Mouse (Mus musculus) spleen, adult 12 weeks (tissue): ENCODE data around the gene Adcy5.

ENCODE experiments used
- DNase-seq: peaks from one replicate; pipeline ENCODE4 v3.0.0; 2022; ENCODE audit warnings: low spot score

Gene Adcy5

DNA sequence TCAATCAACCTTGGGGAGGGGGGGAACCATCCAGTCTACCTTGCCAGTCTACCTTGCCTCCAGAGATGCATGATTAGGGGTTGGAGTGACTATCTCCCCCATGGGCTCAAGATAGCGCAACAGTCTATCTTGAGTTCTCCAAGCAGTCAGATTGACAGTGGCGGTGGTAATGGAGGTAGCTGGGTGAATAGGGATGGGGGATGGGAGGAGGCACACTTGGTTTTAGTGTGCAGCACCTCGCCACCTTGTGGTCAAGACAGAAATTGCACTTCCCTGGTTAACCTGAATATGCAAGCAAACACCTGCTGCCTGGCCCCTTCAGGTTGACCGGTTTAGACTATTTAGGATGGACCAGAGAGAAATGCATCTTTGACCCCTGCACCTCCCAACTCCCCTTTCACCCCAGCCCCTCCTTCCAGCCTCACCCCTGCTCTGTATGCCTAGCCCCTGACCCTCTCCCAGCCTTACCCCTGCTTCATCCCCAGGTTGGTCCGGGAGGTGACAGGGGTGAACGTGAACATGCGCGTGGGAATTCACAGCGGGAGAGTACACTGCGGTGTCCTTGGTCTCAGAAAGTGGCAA, 115.8 kb downstream of the Adcy5 start:
- DNase-seq, result peak; percentile 29

DNA sequence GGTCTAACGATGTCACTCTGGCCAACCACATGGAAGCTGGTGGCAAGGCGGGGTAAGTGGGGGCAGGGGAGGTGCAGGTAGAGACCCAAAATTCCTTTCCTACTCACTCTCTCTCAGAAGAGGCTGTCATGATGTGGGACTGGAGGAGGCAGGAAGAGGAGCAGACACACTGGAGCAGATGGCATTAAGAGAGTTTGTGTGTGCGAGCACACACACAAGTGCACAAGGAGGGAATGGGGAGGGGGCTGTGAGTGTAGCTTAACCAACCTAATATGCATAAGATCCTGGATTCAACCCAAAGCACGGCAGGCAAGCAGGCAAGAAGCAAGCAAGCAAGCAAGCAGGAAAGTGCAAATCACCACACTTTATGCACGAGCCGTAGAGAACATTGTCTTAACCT, 116.3 kb downstream of the Adcy5 start:
- no peak for DNase-seq

DNA sequence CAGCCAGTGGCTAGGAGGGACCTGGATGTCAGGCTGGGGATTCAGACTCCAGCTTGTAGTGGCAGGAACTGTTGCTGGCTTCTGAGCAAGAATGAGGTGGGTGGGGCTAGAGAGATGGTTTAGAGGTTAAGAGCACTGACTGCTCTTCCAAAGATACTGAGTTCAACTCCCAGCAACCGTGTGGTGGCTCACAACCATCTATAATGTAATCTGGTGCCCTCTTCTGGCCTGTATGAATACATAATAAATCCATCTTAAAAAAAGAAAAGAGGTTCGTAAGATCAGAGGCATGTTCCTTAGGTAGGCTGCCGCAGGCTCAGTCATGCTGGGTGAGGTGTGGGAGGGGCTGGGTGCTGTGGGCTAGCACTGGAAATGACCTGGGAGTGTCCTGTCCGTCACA, 116.9 kb downstream of the Adcy5 start:
- no peak for DNase-seq

- no peak for DNase-seq
Observed at GRCm38 (mm10) chr16:35272417-35272816, 117.7 kb downstream of the Adcy5 start.

DNA sequence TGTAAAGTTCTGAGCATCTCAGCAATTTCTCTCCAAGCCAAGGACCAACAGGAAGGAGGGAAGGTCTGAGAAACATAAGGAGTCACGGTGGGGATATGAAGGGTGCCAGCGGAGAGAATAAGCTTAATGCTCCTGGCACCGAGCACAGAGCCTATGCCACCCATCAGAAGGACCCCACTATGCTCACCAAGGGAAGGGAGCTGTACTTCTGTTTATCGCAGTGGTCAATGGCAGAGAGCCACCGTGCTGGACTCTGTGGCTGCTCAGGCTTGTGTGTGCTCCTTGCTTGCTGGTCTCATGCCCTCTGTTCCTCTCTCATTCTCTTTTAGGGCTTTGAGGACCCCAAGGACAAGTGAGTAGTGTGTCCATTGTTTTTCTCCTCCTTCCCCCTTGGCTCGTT, 123.5 kb downstream of the Adcy5 start:
- DNase-seq, result no peak

DNA sequence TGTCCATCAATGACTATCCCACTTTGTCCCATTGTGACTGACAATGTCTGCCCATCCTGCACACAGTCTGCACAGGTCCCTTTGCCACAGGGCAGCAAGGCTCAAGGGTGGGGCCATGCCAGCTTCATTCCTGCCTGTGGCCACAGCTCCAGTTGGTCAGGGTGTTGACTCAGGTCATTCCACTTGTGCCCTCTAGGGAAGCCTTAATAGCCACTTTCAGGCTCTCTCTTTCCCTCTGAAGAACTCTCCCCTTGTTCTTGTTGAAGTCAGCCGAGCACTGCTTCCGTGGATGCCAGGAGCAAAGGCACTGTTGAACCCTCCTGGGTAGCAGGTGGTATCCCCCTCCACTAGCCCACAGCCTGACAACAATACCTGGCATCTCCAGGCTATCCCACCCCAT, 127.8 kb downstream of the Adcy5 start:
- DNase-seq, result no peak

GRCm38 (mm10) chr16:35285821-35286220, 131.1 kb downstream of the Adcy5 start:
- no peak for DNase-seq

GRCm38 (mm10) chr16:35287244-35287643, 132.6 kb downstream of the Adcy5 start:
- DNase-seq, result no peak

DNA sequence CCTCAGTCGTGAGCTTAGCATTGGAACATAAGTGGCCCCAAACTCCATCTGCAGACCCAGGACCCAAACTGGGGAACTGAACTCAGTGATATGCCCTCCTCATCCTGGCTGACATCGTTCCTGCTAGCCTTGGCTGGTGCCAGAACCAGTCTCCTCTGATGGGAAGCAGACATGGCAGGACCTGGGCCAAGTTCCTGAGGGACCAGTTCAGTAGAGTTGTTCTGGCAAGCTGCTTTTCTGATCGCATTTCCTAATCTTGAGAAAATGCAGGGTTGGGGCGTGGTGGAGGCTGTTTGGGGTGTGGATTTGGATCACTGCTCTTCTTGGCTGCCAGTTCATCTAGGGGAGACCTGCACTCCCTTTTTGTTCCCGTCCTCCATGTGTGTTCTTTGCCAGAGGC, 143.1 kb downstream of the Adcy5 start:
- no peak for DNase-seq

- no peak for DNase-seq
Observed at GRCm38 (mm10) chr16:35300156-35300555, 145.5 kb downstream of the Adcy5 start.

DNA sequence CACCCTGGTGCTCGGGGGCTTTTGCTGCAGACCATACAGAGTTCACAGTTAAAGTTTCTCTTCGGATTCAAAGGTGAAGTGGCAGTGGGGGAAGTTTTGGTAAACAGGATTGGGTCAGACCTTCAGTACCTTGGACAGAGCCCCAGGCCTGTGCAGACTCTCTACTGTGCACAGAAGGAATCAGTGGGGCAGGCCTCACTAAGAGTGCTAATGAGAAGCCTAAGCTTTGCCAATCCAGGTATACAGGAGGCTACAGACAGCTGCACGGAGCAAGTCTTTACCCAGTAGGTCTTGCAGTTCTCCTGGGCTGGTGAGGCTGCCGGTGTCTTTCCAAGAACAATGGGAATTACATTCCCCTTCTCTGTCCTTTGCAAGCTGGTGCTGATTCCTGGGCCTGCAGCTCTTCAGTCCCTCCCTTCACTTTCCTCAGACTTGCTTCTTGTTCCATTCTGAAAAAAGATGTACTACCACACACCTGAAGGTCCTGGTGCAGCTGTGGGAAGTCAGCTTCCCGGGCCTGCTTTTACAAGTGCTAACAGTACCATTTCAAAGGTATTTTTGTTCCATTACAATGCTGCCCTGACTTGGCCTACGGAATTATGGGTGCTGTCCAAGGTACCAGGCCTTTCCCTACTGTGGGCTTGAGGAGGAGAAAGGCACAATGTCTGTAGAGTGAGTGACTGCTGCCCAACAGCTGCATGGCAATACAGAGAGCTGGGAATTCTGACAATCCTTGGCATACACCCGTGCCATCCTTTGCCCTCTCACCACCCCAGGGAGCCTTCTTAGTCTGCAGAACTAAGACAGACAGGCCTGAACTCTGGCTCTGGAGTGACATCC, 148.0 kb downstream of the Adcy5 start:
- DNase-seq, result no peak

- DNase-seq, result no peak
Observed at GRCm38 (mm10) chr16:35303721-35304120, 149.0 kb downstream of the Adcy5 start.

- no peak for DNase-seq
Observed at GRCm38 (mm10) chr16:35304416-35304815, 149.7 kb downstream of the Adcy5 start.

DNA sequence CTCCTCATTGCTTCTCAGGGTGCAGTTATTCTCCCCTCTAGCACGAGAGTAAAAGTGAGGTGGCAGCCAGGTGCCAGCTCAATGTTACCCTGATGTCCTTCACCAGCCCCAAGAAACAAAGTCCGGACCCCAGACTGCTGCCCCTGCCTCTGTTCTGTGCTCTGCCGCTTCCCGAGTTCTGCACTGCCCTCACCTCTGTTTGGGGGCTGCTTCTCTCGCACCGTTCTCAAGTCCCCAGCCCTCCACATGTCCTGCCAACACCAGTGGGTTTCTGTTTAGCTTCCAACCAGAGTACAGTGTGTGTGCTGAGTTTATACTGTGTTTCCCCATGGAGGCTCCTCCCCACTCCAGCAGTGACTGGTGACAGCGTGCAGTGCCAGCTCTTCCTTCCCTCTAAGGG, 150.5 kb downstream of the Adcy5 start:
- DNase-seq, result no peak

- no peak for DNase-seq
Observed at GRCm38 (mm10) chr16:35306631-35307030, 152.0 kb downstream of the Adcy5 start.

GRCm38 (mm10) chr16:35307331-35307730, 152.7 kb downstream of the Adcy5 start:
- DNase-seq, result no peak

- DNase-seq, result no peak
Observed at GRCm38 (mm10) chr16:35308016-35308415, 153.3 kb downstream of the Adcy5 start.

DNA sequence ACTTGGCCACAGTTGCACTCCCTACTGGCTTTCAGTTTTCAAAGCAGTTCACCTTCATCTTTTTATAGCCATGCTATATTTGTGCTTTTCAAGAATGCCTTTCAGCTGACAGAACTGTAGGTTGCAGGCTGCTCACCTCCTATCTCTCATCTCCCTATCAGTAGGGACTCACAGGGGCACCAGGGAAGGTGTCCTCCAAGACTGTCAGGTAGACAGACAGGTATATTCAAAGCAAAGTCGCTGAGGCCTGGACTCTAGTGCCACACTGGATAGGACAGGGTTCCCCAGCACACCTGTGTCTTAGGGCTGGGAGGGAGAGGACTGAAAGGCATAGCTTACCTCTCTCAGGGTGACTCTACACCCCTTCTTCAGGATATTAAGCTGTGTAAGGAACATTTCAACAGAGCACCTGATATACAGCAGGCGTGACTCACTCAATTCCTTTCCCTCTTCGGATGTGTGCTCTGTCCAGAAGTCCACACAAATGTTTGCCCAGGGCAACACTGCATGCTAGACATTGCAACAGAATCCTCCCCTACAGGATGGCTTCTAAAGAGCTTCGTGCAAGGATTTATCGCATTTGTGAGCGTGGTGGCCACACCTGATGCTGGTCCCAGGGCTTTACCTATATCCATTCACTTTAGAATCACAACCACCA, 153.9 kb downstream of the Adcy5 start:
- DNase-seq, result no peak

DNA sequence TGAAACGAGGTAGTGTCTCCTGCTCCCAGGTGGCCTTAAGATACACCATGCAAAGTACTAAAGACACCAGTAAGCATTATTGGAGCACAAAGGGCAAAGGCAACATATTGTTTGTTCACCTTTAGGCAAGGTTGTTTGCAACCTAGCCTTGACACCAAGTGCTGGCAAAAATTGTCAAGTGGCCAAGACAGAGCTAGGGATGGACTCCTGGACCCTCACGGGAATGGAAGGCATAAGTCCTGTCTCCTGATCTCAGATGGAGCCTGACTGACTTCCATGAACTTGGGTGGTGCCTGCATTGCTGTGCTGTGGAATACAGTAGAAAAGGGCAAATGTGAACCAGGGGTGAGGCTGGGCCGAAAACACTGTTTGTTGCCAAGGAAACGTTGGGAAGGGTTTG, 155.0 kb downstream of the Adcy5 start:
- no peak for DNase-seq

DNA sequence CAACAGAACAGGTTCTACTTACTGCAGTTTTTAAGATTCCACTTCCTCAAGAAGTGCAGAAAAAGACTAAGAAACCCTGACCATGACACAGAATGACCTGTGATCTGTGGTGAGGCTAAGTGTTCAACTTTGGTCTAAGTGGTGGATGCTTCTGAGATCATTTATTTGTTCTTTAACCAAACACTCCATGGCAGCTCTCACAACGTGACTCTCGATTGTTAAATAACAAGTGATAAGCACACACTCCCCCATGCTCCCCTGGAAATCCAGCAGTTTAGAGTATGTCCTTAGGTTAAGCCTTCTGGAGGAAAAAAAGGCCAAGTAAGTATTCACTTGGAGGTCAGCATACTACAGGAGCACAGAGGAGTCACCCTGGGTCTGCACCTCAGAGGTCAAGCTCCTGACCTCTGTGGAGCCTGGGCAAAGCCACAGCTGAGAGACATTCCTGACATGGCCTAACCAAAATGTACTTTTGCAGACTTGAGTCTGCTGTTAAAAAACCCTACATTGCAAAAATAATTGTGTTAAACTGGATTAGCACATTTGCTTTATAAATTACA, 156.0 kb downstream of the Adcy5 start:
- no peak for DNase-seq

- DNase-seq, result no peak
Observed at GRCm38 (mm10) chr16:35311586-35311985, 156.9 kb downstream of the Adcy5 start.

DNA sequence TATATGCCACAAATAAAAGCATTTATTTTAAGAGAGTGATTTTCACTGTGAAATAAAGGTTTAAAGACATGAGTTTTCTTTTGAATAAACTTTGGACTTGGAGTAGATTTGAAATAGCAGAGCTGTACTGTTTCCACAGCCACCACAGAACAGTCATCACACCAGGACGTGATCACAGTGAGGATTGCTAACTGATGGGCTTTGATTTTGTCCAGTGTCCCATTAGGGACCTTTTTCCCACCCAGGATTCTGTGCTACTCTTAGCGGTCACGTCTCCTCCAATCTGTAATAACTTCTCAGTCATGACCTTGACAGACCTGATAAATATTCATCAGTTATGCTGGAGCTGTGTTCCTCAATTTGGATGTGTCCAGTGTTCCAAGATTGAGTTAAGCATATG, 160.8 kb downstream of the Adcy5 start:
- DNase-seq, result no peak

DNA sequence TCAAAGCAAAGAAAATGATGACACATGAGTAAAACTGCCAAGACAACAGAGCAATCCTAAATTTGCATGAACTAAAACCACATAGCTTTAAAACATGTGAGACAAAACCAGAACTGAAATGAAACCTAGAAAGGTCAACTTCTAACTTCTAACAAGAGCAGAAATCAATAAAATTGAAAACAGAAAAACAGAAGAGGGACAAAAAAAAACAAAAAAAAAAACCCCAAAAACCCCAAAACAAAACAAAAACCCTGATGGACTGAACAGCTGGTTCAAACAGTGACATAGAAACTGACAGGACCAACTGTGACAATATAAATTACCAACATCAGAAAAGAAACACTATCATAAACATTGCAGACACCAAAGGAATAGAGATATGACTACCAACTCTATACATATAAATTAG, 162.2 kb downstream of the Adcy5 start:
- no peak for DNase-seq
